Mouse (Mus musculus) left cerebral cortex, postnatal 14 days (tissue): ENCODE results near the gene Lrrc28. TPM values are rescaled to one million over a fixed set of nuclear protein-coding genes. Genes with fewer than 3 reads are reported as not detected.

Experiments
- DNase-seq, 2 experiments: peaks; one replicate each; pipeline ENCODE4 v3.0.0; 2021 to 2022; ENCODE audit warnings: low spot score in 2 of 2, mixed read lengths in 1 of 2
- intact Hi-C: fragments of 180-260 bp; cut with DNase I; formaldehyde crosslinking; loops from one replicate; pipeline ENCODE4 v1.15.1; 2025
- long read RNA-seq, 2 experiments: library from polyadenylated mRNA; stranded (forward); transcript quantifications; one replicate each; pipeline ENCODE4 v2.0.0; 2021
- total RNA-seq, 2 experiments: library from RNA; stranded (reverse); gene quantifications; 2 replicates each; pipeline ENCODE4 v1.2.3; 2021

Lrrc28 gene
- total RNA-seq: 10 to 100 TPM; 34.1 to 34.8 TPM
- long read RNA-seq, experiment 1, partial matches to known transcripts: 6 of 46 reads
- long read RNA-seq, experiment 1, other reads (novel, unspliced or antisense): 34 of 46 reads
- long read RNA-seq, experiment 2, transcript Lrrc28-202 (10 exons, 2,923 nt): major isoform, 9 of 30 reads
- long read RNA-seq, experiment 2, partial matches to known transcripts: 1 of 30 reads
- long read RNA-seq, experiment 2, other reads (novel, unspliced or antisense): 18 of 30 reads

- intact Hi-C loops: no loop called here
- DNase-seq: peak; percentile 99
Observed at GRCm38 (mm10) chr7:67644833-67645680, at the start of gene Lrrc28. Gene Lrrc28 (minus strand): TSS chr7:67645268.

GRCm38 (mm10) chr7:67692791-67693538 is 47.9 kb upstream of the Lrrc28 start:
- intact Hi-C loops: no loop called here
- DNase-seq: no peak

- no peak for DNase-seq
Observed at GRCm38 (mm10) chr7:67692141-67692540, 47.1 kb upstream of the Lrrc28 start.

DNA sequence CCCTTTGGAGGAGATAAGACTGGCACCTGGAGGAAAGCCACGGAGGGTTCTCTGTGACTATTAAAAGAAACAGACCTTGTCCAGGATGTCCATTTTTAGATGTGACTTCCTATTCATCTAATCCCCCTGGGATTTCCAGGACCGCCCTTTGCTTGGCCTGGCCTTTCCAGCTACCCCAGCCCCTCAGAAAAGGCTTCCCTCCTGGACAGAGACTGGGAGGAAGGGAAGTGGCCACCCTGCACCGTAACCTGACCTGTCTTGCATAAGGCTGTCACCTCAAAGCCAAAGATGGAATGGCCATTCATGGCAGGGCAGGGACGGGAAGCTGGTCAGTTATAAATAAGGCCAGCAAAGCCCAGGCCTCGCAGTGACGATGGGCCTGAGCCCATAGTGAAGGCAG is 46.0 kb upstream of the Lrrc28 start:
- DNase-seq: no peak
- intact Hi-C loops: no loop called here

More at GRCm38 (mm10) chr7:67692141-67692540, 47.1 kb upstream of the Lrrc28 start:
- intact Hi-C loops: no loop called here

DNA sequence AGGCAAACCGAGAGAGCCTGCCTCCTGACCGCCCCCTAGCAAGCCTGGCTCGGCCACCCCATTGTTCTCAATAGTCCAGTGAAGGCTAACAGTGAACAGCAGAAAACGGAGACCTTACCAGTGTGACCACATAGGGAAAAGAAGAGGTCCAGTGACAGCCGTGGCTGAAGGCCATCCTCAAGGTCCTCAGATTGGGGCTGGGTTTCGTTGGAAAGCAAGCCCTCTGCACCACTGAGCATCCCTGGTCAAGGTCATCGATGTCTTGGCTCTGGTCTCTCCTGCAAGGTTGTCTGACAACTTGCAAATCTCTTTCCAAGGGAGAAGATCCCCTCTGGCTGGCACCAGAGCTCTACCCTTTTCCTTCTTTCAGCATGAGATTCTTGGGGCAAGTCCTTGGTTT is 44.7 kb upstream of the Lrrc28 start:
- intact Hi-C loops: no loop called here
- DNase-seq: no peak

DNA sequence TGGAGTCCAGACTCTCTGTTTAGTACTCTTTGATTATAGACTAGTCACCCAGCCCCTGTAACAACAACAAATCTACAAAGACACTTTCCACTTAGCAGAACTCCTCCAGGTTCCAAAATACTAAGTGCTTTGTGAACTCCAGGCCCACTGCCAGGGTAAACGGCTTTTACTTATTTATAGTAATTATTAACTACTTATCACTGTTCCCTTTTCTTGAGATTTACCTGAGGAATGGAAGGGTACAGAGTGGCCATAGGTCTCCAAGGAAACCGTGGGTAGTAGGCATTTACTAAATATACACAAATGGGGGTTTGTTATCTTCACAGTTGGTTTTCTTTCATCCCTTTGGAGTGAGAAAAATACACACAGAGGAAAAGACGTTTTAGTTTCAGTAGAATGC is 43.2 kb upstream of the Lrrc28 start:
- intact Hi-C loops: no loop called here
- no peak for DNase-seq

- DNase-seq: peak in 1 of 2 experiments; percentile 22
- intact Hi-C loops: no loop called here
Observed at GRCm38 (mm10) chr7:67686545-67686944, 41.5 kb upstream of the Lrrc28 start.

DNA sequence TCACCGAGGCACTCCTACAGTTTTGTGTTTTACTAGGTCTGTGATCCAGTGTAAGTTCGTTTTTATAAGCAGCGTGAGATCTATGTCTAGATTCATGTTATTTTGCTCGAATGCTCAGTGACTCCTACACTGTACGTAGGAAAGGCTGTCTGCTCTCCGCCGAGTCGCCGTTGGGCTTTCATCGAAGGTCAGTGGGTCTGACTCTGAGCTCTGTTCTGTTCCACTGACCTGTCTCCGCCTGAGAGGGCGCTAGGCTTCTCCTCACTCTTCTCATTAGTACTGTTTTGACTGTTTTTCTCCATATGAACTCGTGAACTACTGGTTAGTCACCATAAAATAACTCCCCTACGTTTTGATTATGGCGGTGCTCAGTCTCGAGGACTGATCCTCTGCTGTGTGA is 37.9 kb upstream of the Lrrc28 start:
- intact Hi-C loops: no loop called here
- no peak for DNase-seq

GRCm38 (mm10) chr7:67681078-67681477 is 36.0 kb upstream of the Lrrc28 start:
- intact Hi-C loops: no loop called here

GRCm38 (mm10) chr7:67678878-67679499 is 33.9 kb upstream of the Lrrc28 start:
- intact Hi-C loops: loop anchor here (10.0 kb wide), 2 partner anchors 276 to 676 kb away; partner anchors contain the start of gene Igf1r

More at GRCm38 (mm10) chr7:67681078-67681477, 36.0 kb upstream of the Lrrc28 start:
- DNase-seq: no peak

GRCm38 (mm10) chr7:67673656-67674055 is 28.6 kb upstream of the Lrrc28 start:
- intact Hi-C loops: loop anchor here (10.0 kb wide), 2 partner anchors 281 to 681 kb away; partner anchors contain the start of gene Igf1r
- no peak for DNase-seq

More at GRCm38 (mm10) chr7:67678878-67679499, 33.9 kb upstream of the Lrrc28 start:
- no peak for DNase-seq

GRCm38 (mm10) chr7:67672650-67673049 is 27.6 kb upstream of the Lrrc28 start:
- DNase-seq: peak; percentile 95 to 97
- intact Hi-C loops: loop anchor here (1.0 to 10.0 kb wide), 3 partner anchors 87 to 682 kb away; partner anchors contain the start of genes Igf1r and Synm

- intact Hi-C loops: loop anchor here (10.0 kb wide), 2 partner anchors 284 to 684 kb away; partner anchors contain the start of gene Igf1r
- DNase-seq: no peak
Observed at GRCm38 (mm10) chr7:67670965-67671364, 25.9 kb upstream of the Lrrc28 start.

DNA sequence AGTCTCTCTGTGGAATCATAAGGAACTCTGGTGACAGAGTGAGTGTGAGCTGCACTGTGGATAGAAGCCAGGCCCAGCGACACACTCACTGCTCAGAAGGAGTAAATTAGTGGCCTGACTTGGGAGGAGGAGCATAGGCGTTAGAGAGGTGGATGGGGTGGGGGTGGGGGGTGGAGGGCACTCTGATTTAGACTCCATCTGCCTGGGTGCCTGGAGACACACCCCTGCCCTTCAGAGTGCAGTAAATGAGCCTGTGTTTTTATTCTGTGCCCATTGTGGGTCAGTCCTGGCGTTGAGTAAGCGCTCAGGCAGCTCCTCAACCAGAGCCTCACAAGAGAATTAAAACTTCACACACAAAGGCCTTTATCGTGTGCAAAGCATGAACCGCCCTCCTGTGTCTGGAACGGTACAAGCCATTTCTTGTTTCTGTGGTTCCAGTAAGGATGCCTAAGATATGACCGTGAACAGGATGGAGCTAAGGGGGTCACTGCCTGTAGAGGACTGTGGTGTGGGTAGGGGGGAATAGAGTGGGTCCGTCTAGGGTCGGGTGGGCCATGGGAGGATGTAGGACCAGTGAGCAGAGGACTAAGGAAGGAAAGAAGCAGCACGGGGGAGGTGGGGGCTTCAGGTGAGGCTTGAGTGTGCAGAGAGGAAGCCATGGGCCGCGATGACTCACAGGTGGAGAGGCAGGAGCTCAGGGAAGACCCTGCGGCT is 19.1 kb upstream of the Lrrc28 start:
- no peak for DNase-seq

DNA sequence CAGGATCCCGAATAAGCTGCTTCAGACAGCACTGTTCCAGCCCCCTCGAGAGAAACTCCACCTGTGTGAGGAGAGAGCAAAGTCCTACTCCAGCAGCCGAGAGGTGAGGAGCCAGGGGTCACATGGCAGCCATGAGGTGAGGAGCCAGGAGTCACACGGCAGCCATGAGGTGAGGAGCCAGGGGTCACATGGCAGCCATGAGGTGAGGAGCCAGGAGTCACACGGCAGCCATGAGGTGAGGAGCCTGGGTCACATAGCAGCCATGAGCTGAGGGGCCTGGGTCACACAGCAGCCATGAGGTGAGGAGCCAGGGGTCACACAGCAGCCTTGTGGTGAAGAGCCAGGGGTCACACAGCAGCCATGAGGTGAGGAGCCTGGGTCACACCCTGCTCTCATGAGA is 17.4 kb upstream of the Lrrc28 start:
- no peak for DNase-seq
- intact Hi-C loops: no loop called here

More for the DNA sequence above, 19.1 kb upstream of the Lrrc28 start:
- intact Hi-C loops: no loop called here

DNA sequence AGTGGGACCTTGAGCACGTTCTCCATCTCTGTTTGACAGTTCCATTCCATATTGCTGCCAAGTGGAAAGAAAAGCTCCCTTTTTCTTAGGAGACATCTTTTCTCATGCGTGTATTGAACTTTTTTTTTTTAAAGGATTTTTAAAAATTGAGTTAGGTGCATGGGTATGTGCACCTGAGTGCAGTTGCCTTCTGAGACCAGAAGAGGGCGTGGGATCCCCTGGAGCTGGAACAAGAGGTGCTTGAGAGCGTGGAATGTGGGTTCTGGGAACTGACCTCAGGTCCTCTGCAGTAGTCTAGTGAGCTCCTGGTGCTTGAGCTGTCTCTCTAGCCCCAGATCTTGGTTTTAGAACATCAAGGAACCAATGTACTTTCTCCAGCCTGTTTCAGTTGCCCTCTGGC is 13.0 kb upstream of the Lrrc28 start:
- intact Hi-C loops: no loop called here
- no peak for DNase-seq

DNA sequence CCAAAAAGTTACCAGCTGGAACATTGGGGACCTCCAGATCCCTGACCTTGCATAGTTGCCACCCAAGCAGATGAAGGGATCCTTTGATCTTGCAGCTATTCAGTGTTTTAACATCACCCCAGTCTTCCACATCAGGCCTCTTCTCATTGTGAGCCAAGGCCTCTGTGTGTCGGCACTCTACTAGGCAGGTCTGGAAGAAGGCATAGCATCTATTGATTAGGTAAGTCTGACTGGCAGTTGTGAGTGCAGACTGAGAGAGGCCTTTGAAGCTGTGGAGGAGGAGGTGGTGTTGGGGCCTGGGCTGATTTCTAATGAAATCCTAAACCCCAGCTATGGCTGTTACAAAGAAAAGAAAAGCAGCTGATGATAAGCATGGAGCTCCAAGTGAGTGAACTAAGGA is 10.1 kb upstream of the Lrrc28 start:
- intact Hi-C loops: no loop called here
- no peak for DNase-seq

DNA sequence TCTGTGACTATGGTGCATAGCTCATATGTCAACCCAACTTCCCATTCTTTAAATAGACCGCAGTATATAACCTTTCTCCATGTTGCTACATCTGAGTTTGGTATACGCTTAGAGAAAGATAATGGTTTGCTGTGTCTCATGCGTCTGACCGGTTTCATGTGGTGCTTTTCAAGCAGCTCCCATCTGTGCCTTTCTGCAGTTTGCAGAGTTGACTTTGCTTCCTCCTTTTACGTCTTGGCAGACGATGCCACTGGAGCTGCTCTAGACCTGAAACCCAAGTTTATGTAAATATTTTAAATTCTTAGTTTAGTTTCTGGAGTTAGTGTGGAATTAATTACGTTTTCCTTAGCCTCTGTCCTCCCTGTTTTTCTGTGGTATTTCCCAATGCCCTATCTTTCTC is 9.6 kb upstream of the Lrrc28 start:
- DNase-seq: peak in 1 of 2 experiments; percentile 43

GRCm38 (mm10) chr7:67652211-67652610 is 7.1 kb upstream of the Lrrc28 start:
- DNase-seq: no peak
- intact Hi-C loops: no loop called here

More for the DNA sequence above, 9.6 kb upstream of the Lrrc28 start:
- intact Hi-C loops: no loop called here
